Mouse (Mus musculus) embryonic facial prominence, embryonic 15.5 days (tissue): ENCODE data around the gene Eif4e1b. TPM values are rescaled to one million over a fixed set of nuclear protein-coding genes. Genes with fewer than 3 reads are reported as not detected.

Experiments
- ATAC-seq: fragments of 200-750 bp; cut with Nextera tagmentation; 2 replicates; pipeline ENCODE4 v1.8.0; 2017; ENCODE audit warnings: low read depth, moderate TSS enrichment; ENCODE audit not compliant: insufficient number of reproducible peaks, low FRiP score, low TSS enrichment
- H3K27ac ChIP-seq: fragments of 300-500 bp; sonication (generic); replicated peaks from 2 replicates; pipeline ENCODE4 v1.5.1; 2015; ENCODE audit warnings: mild to moderate bottlenecking, inconsistent platforms
- H3K27me3 ChIP-seq: fragments of 300-500 bp; sonication (generic); 2 replicates; pipeline ENCODE4 v1.6.1; 2015; ENCODE audit warnings: inconsistent platforms
- H3K36me3 ChIP-seq: fragments of 300-500 bp; sonication (generic); 2 replicates; pipeline ENCODE4 v1.6.1; 2015; ENCODE audit warnings: mild to moderate bottlenecking, inconsistent platforms
- H3K4me1 ChIP-seq: fragments of 300-500 bp; sonication (generic); 2 replicates; pipeline ENCODE4 v1.6.1; 2015; ENCODE audit warnings: inconsistent platforms
- H3K4me2 ChIP-seq: fragments of 300-500 bp; sonication (generic); replicated peaks from 2 replicates; pipeline ENCODE4 v1.6.1; 2015; ENCODE audit warnings: mild to moderate bottlenecking, inconsistent platforms
- H3K4me3 ChIP-seq: fragments of 300-500 bp; sonication (generic); replicated peaks from 2 replicates; pipeline ENCODE4 v1.5.1; 2015; ENCODE audit warnings: mild to moderate bottlenecking, inconsistent platforms
- H3K9ac ChIP-seq: fragments of 300-500 bp; sonication (generic); 2 replicates; pipeline ENCODE4 v1.6.1; 2015; ENCODE audit warnings: inconsistent platforms
- H3K9me3 ChIP-seq: fragments of 300-500 bp; sonication (generic); replicated peaks from 2 replicates; pipeline ENCODE4 v1.6.1; 2016; ENCODE audit warnings: inconsistent platforms
- WGBS: fragments of 180-500 bp; shearing (Covaris S2); methylation state at CpG from one replicate; pipeline ENCODE4 v1.1.7; 2015; 5-methylcytosine and 5-hydroxymethylcytosine counted together
- polyA plus RNA-seq: library from polyadenylated mRNA; unstranded; fragments of >200 nt; fragmentation: Nextera tagmentation; extraction: Ambion mirVana; gene quantifications from 2 replicates; pipeline ENCODE4 v1.2.1, GENCODE M21; 2015

Eif4e1b gene
- polyA plus RNA-seq, 1 experiment from 2014 or later = not detected

DNA sequence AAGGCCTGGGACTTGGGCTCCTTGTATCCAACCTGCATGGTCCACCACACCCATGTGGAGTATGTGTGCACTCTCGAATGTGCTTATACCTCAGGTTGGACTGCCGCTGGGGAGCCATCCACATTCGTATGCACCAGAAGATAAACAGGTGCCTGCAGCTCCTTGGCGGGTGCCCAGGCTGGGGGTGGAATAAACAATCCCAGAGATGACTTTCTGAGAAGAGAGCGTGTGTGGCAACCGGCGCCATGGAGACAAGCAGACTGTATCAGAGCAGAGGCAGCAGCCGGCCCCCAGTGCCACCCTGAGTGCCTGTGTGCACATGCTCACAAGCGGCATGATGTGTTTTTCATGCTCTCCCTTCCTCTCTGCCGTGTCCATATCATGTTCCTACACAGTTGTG is 31.1 kb upstream of the Eif4e1b start:
- no peak overlapping the region for H3K27ac ChIP-seq
- 63% methylated on average over 10 of the region's 10 CpGs for WGBS
- no peaks in the 10 kb centered on the region for H3K36me3 ChIP-seq
- no peak for ATAC-seq
- H3K9me3 ChIP-seq = no peaks in the 10 kb centered on the region
- H3K27me3 ChIP-seq = peaks cover 54% of the 10 kb centered on the region
- H3K4me2 ChIP-seq = no peak overlapping the region
- no peak overlapping the region for H3K4me3 ChIP-seq
- H3K4me1 ChIP-seq = peaks cover 15% of the 10 kb centered on the region
- no peak overlapping the region for H3K9ac ChIP-seq

DNA sequence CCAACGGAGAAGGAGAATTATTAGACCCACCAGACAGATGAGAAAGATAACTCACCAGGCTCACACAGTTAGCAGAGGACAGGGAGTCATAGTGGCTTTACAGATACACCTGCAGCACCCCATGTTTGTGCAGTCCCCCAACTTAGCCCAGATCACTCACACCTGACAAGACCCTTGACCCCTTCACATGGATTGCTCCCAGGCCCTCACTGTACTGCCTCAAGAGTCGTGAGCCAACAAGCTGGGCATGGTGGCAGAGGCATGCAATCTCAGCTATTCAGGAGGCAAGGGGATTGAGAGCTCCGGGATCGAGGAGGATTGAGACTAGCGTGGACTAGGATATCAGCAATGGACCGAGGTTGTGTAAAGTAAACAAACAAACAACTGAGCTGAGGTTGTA is 30.1 kb upstream of the Eif4e1b start:
- H3K4me1 ChIP-seq = peaks cover 24% of the 10 kb centered on the region
- ATAC-seq = no peak
- H3K27me3 ChIP-seq = peaks cover 46% of the 10 kb centered on the region
- no peak overlapping the region for H3K4me2 ChIP-seq
- H3K9ac ChIP-seq = no peak overlapping the region
- no peaks in the 10 kb centered on the region for H3K36me3 ChIP-seq
- H3K4me3 ChIP-seq = no peak overlapping the region
- 64% methylated on average over 6 of the region's 6 CpGs for WGBS
- H3K9me3 ChIP-seq = no peaks in the 10 kb centered on the region
- no peak overlapping the region for H3K27ac ChIP-seq

DNA sequence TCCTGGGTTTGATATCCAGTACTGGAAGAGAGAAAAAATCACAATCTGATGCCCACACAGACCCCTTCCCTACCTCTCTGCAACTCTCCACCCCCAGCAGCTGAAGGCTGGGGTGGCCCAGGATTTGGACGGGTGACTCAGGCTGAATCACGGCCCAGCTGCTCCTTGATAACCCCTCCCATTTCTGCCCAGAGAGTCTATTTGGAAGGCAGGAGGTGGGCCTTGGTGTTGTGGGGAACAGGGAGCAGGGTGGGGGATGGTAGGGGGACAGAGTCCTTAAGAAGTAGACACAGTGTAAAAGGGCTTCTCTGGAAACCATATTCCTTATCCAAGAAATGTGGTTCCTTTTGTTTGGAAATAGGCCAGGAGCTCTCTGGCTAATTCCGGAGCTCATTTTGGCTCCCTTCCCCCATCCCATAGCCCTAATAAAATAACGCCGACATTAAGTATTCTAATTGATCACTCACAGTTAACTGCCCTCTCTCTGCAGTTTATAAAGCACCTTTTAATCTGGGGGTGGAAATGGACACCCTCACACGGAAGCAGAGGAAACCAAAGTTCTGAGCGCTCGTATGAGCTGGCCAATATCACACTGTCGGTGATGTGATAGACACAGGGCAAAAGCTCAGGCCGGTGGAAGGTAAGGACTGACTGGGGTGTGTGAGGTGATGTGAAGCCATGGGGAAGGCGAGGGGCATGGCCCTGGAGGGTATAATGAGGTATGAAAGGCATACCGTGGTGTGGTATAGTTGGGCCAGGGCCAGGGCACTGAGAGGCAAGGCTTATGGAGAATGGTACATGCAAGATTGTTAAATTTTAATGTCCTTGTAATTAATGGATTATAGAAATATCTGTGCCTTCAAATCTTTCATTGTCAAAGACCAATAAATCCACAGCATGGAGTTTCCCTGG is 29.4 kb upstream of the Eif4e1b start:
- H3K27me3 ChIP-seq = peaks cover 46% of the 10 kb centered on the region
- H3K9ac ChIP-seq = no peak overlapping the region
- no peak overlapping the region for H3K4me3 ChIP-seq
- H3K4me1 ChIP-seq = peaks cover 23% of the 10 kb centered on the region
- H3K9me3 ChIP-seq = no peaks in the 10 kb centered on the region
- no peak for ATAC-seq
- H3K4me2 ChIP-seq = no peak overlapping the region
- 45% methylated on average over 12 of the region's 12 CpGs for WGBS
- no peak overlapping the region for H3K27ac ChIP-seq
- H3K36me3 ChIP-seq = no peaks in the 10 kb centered on the region

DNA sequence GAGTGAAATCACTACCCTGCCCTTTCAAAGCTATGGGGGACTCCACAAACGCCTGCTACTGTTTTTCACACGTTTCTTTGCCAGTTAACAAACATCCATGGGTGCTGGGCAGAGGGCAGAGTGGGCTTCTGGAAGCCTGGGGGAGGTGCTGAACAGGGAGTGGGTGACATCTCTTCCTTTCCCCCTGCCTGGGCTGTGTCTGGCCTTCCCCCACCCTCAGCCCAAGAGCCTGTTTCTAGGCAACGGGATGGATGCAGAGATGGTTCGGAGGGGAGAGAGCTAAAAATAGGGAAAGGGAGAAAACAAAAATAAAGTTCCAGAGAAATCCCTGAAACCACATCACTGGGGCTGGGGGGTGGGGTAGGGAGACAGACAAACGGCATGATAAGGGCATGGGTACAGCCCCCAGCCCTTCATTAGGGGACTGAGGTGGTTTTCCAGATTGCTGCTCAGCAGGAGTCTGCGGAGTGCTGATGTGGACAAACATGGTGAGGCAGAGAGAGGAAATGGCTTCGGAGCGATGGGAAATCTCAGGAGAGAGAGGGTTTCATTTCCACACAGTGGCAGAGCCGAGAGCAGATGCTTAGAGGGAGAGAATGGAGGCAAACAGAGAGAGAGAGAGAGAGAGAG is 28.5 kb upstream of the Eif4e1b start:
- Histone ChIP-seq H3K27me3 (peaks cover 46% of the 10 kb centered on the region), H3K4me1 (peaks cover 20% of the 10 kb centered on the region), H3K9me3 (no peaks in the 10 kb centered on the region), H3K27ac (no peak overlapping the region), H3K4me3 (no peak overlapping the region), H3K36me3 (no peaks in the 10 kb centered on the region), H3K4me2 (no peak overlapping the region), H3K9ac (no peak overlapping the region)
- 28% methylated on average over 9 of the region's 9 CpGs for WGBS
- no peak for ATAC-seq

DNA sequence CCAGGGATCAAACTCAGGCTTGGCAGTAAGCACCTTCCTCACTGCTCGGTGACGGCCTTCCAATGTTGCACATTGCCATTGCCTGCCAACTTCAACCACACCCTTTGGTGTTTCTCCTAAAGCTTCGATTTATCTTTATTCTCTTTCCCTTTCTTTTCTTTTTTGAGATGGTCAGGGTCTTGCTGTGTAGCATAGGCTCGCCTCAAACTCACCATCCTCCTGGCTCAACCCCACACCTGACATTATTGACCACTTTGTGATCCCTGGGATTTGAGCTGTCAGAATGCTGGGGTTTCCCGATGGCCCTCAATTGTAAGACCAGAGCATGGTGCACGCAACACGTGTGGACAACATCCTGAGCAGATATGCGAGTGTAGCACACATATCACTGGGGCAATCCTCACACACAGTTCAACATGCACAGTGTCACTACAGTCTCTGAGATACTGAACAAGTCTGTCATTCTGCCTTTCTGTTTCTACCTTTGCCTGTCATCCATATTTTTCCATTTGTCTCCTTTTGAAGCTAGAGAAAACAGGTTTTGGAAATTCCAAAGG is 27.6 kb upstream of the Eif4e1b start:
- WGBS = 84% methylated on average over 8 of the region's 8 CpGs
- Histone ChIP-seq H3K4me3 (no peak overlapping the region), H3K9me3 (no peaks in the 10 kb centered on the region), H3K27me3 (peaks cover 46% of the 10 kb centered on the region), H3K9ac (no peak overlapping the region), H3K36me3 (no peaks in the 10 kb centered on the region), H3K4me2 (no peak overlapping the region), H3K4me1 (peaks cover 20% of the 10 kb centered on the region), H3K27ac (no peak overlapping the region)
- no peak for ATAC-seq

DNA sequence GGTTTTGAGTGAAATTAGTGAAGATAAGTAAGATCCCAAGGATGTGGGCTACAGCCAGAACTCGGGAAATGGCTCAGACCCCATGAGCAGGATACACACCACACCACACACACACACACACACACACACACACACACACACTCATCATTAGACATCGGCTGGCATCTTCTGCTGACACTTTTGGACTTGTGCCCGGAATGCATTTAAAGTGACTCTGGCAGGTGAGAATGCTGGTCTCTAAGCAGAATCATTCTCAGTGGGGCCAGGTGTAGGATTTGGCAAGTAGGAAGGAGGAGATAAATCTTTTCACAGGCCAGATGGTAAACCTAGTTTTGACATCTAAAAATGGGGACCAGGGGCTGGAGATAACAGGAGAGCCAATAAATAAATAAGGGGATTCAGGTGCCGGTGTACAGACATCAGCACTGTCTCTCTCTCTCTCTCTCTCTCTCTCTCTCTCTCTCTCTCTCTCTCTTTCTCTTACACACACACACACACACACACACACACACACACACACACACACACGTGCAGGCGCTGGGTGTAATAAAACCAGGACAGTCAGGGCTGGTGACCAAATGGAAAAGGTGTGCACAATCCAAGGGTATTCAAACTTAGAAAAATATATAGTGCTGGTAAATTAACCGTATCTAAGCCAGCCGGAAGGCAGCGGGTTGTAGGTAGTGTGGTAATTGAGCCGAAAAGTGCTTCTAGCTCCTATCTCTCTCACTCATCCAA is 26.5 kb upstream of the Eif4e1b start:
- Histone ChIP-seq H3K9me3 (no peaks in the 10 kb centered on the region), H3K27me3 (peaks cover 52% of the 10 kb centered on the region), H3K4me2 (peak overlapping the region; percentile 59), H3K9ac (no peak overlapping the region), H3K4me3 (no peak overlapping the region; the same call in 1 of the 2 replicates), H3K36me3 (no peaks in the 10 kb centered on the region), H3K27ac (no peak overlapping the region), H3K4me1 (peaks cover 20% of the 10 kb centered on the region)
- no peak for ATAC-seq
- 38% methylated on average over 10 of the region's 10 CpGs for WGBS

DNA sequence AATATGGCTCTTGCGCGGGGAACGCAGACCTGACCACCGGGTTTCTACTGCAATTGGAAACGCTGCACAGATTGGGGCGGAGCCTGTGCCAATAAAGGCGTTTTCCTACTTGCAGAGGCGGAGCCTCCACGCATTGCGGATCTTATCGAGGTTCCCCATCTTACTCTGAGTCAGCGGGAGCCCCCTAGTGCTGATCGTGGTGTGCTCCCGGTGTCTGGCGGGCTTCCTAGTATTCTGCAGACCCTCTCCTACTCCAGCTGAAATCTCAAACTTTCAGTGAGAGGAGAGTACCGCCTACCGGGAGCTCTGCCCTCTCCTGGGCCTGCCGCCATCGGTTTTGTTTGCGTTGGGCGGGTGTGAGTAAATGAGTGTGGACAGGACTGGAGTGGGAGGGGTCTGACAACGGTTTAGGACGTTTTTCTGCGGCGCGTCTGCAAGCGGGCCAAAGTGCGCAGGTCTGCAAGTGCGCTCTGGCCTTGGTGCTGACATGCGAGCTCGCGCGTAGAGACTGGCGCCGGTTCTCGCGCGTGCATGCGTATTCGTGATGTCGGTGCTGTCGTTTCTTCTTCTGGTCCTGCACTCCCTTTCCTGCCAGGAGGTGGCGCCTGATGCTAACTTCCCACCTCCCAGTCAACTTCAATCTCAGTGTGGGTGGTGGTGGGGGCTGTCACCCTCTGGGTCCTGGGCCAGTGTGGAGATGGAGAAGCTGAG is 25.6 kb upstream of the Eif4e1b start:
- WGBS = under 1% methylated on average over 43 of the region's 43 CpGs
- ATAC-seq = peak; percentile 78

DNA sequence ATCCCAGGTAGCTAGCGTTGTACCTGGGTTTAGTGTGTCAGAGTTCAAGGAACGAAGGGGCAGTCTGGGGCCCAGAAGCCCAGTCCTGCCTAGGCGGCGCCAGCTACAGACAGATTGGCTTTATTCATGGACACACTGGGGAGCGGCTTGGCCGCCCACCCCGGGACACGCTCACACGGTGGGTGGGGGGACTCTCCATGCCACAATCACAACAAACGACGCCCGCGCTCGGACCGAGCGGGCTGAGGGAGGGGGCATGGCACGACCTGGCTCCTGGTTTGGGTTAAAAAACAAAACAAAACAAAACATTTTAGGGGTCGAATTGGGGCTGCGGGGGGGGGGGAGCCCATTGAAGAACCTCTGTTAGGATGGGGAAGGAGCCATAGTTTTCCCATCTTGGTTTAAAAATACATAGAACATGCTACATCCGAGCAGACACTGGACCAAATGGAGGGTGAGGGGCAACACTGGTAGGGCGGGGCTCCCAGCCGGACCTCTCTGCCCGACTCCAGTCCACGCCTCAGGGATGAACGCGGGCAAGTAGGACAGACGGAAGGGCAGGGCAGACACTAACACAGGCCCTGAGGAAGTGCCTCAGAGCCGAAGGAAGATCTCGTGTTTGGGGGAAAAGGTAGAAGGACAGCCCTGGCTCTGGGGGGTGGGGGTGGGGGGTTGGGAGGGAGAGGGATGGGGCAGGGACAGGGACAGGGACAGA is 24.9 kb upstream of the Eif4e1b start:
- ATAC-seq = peak; percentile 31
- H3K27me3 ChIP-seq = peaks cover 63% of the 10 kb centered on the region
- H3K9ac ChIP-seq = no peak overlapping the region
- peak overlapping the region; percentile 59 for H3K4me2 ChIP-seq
- peak overlapping the region; percentile 40 for H3K4me3 ChIP-seq
- H3K4me1 ChIP-seq = peaks cover 20% of the 10 kb centered on the region
- H3K9me3 ChIP-seq = no peaks in the 10 kb centered on the region
- WGBS = 2% methylated on average over 29 of the region's 29 CpGs
- H3K36me3 ChIP-seq = no peaks in the 10 kb centered on the region
- H3K27ac ChIP-seq = no peak overlapping the region

More for the DNA sequence above, 25.6 kb upstream of the Eif4e1b start:
- H3K36me3 ChIP-seq = no peaks in the 10 kb centered on the region
- H3K4me1 ChIP-seq = peaks cover 20% of the 10 kb centered on the region
- no peak overlapping the region for H3K9ac ChIP-seq
- no peak overlapping the region for H3K27ac ChIP-seq
- peak overlapping the region; percentile 40 for H3K4me3 ChIP-seq
- no peaks in the 10 kb centered on the region for H3K9me3 ChIP-seq
- H3K27me3 ChIP-seq = peaks cover 57% of the 10 kb centered on the region
- peak overlapping the region; percentile 59 for H3K4me2 ChIP-seq

DNA sequence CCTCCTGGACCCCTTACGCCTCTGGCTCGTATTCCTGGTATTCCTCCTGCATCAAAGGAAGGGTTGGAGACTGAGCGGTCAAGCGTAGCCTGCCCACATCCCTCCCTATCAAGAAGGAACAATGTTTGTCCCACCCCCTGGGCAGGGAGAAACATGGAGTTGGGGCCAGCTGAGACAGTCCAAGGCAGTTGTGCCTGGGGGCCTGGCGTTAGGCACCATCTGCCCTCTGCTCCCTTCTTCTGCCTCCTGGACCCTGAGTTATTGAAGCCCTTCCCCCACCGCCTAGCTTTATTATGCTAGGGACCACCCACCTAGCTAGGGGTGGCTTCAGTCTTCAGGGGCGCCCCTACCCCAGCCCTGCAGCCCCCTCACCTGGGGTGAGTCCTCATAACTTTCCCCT is 24.3 kb upstream of the Eif4e1b start:
- H3K27ac ChIP-seq = no peak overlapping the region
- H3K4me3 ChIP-seq = no peak overlapping the region
- H3K27me3 ChIP-seq = peaks cover 69% of the 10 kb centered on the region
- H3K9me3 ChIP-seq = no peaks in the 10 kb centered on the region
- H3K9ac ChIP-seq = no peak overlapping the region
- H3K36me3 ChIP-seq = no peaks in the 10 kb centered on the region
- no peak for ATAC-seq
- H3K4me1 ChIP-seq = peaks cover 20% of the 10 kb centered on the region
- WGBS = 11% methylated on average over 7 of the region's 7 CpGs
- H3K4me2 ChIP-seq = no peak overlapping the region

DNA sequence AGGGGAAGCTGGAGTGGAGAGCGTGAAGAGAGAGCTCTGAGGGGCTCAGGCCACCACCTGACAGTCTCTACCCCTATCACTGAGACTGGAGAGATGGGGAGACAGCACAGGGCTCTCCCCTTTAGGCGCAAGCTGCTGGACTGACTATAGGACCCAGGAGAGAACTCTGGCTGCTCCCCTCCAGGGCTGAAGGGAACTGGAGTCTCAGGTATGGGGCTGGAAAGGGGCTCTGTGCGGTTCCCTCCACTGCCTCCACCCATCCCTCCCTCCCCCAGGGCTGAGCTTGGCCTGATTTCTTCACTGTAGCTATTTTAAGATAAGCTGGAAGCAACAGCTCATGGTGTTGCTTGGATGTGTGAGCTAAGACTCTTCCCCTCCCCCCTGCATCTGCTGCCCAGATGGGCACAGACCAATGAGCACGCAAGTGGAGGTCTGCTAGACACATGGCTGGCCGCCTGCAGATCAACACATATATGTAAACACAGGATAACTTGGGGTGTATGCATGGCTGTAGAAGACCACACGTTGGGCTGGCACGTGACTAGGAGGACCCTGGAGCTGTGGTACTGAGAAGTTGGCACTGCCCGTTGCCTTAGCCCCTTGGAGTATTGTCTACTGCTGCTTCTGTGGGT is 23.5 kb upstream of the Eif4e1b start:
- no peak for ATAC-seq
- Histone ChIP-seq H3K4me1 (peaks cover 20% of the 10 kb centered on the region), H3K27me3 (peaks cover 72% of the 10 kb centered on the region), H3K9ac (no peak overlapping the region), H3K27ac (no peak overlapping the region), H3K9me3 (no peaks in the 10 kb centered on the region), H3K36me3 (no peaks in the 10 kb centered on the region), H3K4me2 (no peak overlapping the region), H3K4me3 (no peak overlapping the region)
- WGBS = 43% methylated on average over 8 of the region's 8 CpGs
